Mouse (Mus musculus): Measurements from ENCODE around the gene Nsg2.

GRCm38 (mm10) chr11:31983249-31983648 is 17.0 kb upstream of the Nsg2 start:
- TF ChIP-seq POLR2A (IDR thresholded peaks at IDR 0.05; ENCODE audit: borderline replicate concordance, extremely low read depth, insufficient read depth, insufficient read length, poor library complexity, severe bottlenecking) (no peak), CTCF (IDR thresholded peaks at IDR 0.05; ENCODE audit: borderline replicate concordance, extremely low read depth, insufficient read depth, insufficient read length) (no peak)
